Mouse (Mus musculus) forebrain, embryonic 13.5 days (tissue): Measurements from ENCODE around the gene Tmem131l. TPM values are rescaled to one million over a fixed set of nuclear protein-coding genes. Genes with fewer than 3 reads are reported as not detected.

Source experiments
- ATAC-seq: fragments of 200-750 bp; cut with Nextera tagmentation; 2 replicates; pipeline ENCODE4 v1.8.0; 2017
- H3K27ac ChIP-seq: fragments of 300-500 bp; sonication (generic); 2 replicates; pipeline ENCODE4 v1.5.1; 2015; ENCODE audit warnings: inconsistent platforms, mild to moderate bottlenecking, moderate library complexity
- H3K27me3 ChIP-seq: fragments of 300-500 bp; sonication (generic); 2 replicates; pipeline ENCODE4 v1.6.1; 2015; ENCODE audit warnings: mild to moderate bottlenecking, inconsistent platforms
- H3K36me3 ChIP-seq: fragments of 300-500 bp; sonication (generic); 2 replicates; pipeline ENCODE4 v1.6.1; 2015; ENCODE audit warnings: mild to moderate bottlenecking, inconsistent platforms; ENCODE audit not compliant: poor library complexity, severe bottlenecking
- H3K4me1 ChIP-seq: fragments of 300-500 bp; sonication (generic); 2 replicates; pipeline ENCODE4 v1.6.1; 2015; ENCODE audit warnings: inconsistent platforms
- H3K4me2 ChIP-seq: fragments of 300-500 bp; sonication (generic); 2 replicates; pipeline ENCODE4 v1.6.1; 2015; ENCODE audit warnings: inconsistent platforms, mild to moderate bottlenecking, moderate library complexity
- H3K4me3 ChIP-seq: fragments of 300-500 bp; sonication (generic); 2 replicates; pipeline ENCODE4 v1.5.1; 2015; ENCODE audit warnings: mild to moderate bottlenecking, inconsistent platforms
- H3K9ac ChIP-seq: fragments of 300-500 bp; sonication (generic); 2 replicates; pipeline ENCODE4 v1.6.1; 2015; ENCODE audit warnings: mild to moderate bottlenecking, inconsistent platforms
- H3K9me3 ChIP-seq: fragments of 300-500 bp; sonication (generic); replicated peaks from 2 replicates; pipeline ENCODE4 v1.6.1; 2016; ENCODE audit warnings: inconsistent platforms
- WGBS: fragments of 180-500 bp; shearing (Covaris S2); methylation state at CpG from one replicate; pipeline ENCODE4 v1.1.7; 2015; 5-methylcytosine and 5-hydroxymethylcytosine counted together
- polyA plus RNA-seq: library from polyadenylated mRNA; unstranded; fragments of >200 nt; fragmentation: Nextera tagmentation; extraction: Ambion mirVana; gene quantifications from 2 replicates; pipeline ENCODE4 v1.2.1, GENCODE M21; 2015

The Tmem131l gene
- polyA plus RNA-seq, 1 experiment from 2014 or later: 139 TPM

GRCm38 (mm10) chr3:83963705-83964104, 76.3 kb downstream of the Tmem131l start:
- WGBS: 41% methylated on average over 5 of the region's 5 CpGs
- H3K27ac ChIP-seq: peak overlapping the region; percentile 75
- peak; percentile 42; the same call in 1 of the 2 replicates for ATAC-seq

DNA sequence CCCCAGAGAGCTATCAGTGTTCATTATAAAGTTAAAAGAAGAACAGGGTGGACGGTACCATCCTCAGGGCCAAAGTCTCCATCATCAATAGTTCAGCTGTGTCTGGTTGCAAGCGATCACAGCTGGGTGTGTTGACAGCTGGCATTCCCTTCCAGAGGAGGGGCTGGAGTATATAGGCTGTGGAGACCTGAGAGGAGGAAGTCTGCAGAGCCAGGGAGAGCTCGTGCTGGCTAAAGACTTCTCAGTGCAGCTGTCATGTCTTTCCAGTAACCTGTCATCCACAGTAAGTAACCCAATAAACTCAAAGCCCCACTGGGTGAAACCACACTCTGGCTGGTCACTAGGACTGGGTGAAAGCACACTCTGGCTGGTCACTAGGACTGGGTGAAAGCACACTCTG, 77.4 kb downstream of the Tmem131l start:
- H3K9ac ChIP-seq: no peak overlapping the region
- no peak overlapping the region for H3K4me3 ChIP-seq
- 73% methylated on average over 3 of the region's 3 CpGs for WGBS
- 0 out of 2 replicates have a peak overlapping the region, but pooled peaks have one; percentile 26 for H3K27ac ChIP-seq
- no peaks in the 10 kb centered on the region for H3K27me3 ChIP-seq
- ATAC-seq: 0 out of 2 replicates have a peak, but pooled peaks have one; percentile 9
- no peak overlapping the region for H3K4me2 ChIP-seq
- peaks cover 47% of the 10 kb centered on the region for H3K4me1 ChIP-seq
- H3K36me3 ChIP-seq: peaks cover 50% of the 10 kb centered on the region
- no peaks in the 10 kb centered on the region for H3K9me3 ChIP-seq

More at GRCm38 (mm10) chr3:83963705-83964104, 76.3 kb downstream of the Tmem131l start:
- H3K9me3 ChIP-seq: no peaks in the 10 kb centered on the region
- H3K9ac ChIP-seq: no peak overlapping the region; the same call in 1 of the 2 replicates
- H3K4me1 ChIP-seq: peaks cover 51% of the 10 kb centered on the region
- peaks cover 44% of the 10 kb centered on the region for H3K36me3 ChIP-seq
- no peaks in the 10 kb centered on the region for H3K27me3 ChIP-seq
- no peak overlapping the region for H3K4me3 ChIP-seq
- no peak overlapping the region for H3K4me2 ChIP-seq

DNA sequence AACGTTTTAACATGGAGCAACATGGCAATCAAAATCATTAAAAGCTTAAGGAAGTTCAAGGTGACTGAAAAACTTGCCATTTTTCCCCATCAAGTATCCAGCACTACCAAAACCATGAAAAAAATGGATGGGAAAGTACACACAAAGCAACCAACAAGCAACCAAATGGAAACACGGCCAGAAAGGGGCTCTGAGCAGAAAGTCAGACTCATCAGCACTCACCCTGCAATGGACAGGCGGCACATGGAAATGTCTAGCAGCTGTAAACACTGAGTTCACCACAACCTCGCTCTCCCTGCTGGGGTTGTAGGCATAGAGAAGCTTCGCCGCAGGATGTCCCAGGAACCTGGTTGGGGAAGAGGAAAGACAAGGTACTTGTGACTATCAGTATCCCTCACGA, 77.9 kb downstream of the Tmem131l start:
- Histone ChIP-seq H3K9me3 (no peaks in the 10 kb centered on the region), H3K36me3 (peaks cover 51% of the 10 kb centered on the region), H3K4me3 (no peak overlapping the region), H3K27ac (no peak overlapping the region), H3K27me3 (no peaks in the 10 kb centered on the region), H3K4me1 (peaks cover 45% of the 10 kb centered on the region), H3K9ac (no peak overlapping the region), H3K4me2 (no peak overlapping the region)
- no peak for ATAC-seq
- 89% methylated on average over 7 of the region's 7 CpGs for WGBS

DNA sequence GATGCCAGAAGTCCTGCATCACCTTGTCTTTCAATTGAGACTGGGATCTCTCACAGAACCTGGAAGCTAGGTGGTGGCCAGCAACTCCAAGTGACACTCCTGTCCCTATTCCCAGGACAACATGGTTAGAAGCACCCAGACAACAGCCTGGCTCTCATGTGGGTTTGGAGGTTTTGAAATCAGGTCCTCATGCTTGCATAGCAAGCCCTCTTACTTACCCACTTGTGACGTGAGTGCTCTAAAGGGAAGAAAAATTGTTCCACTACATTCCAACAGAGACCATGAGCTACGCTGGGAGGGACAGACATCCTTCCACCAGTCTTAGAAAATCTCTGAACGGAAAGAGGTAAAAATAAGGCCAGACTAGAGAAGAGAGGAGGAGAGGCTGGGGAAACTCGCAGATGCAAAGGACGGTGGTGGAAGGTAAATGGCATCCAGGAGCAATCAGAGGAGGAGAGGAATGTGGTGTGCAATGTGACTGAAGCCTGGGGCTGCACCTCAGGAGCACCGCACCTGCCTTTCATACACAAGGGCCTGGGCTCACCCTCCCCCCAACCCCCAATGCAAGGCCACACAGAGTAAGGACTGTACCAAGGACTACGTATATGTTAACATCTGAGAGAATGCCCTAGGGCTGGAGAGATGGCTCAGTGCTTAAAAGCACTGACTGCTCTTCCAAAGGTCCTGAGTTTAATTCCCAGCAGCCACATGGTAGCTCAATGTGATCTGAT, 80.9 kb downstream of the Tmem131l start:
- ATAC-seq: no peak

GRCm38 (mm10) chr3:83953879-83954278, 86.1 kb downstream of the Tmem131l start:
- peaks cover 12% of the 10 kb centered on the region for H3K4me1 ChIP-seq
- H3K9me3 ChIP-seq: no peaks in the 10 kb centered on the region
- WGBS: 92% methylated on average over 8 of the region's 8 CpGs
- no peak overlapping the region for H3K4me2 ChIP-seq
- H3K27ac ChIP-seq: no peak overlapping the region
- no peak for ATAC-seq
- no peak overlapping the region for H3K4me3 ChIP-seq
- H3K9ac ChIP-seq: no peak overlapping the region
- peaks cover 73% of the 10 kb centered on the region for H3K36me3 ChIP-seq
- H3K27me3 ChIP-seq: no peaks in the 10 kb centered on the region

More for the DNA sequence above, 80.9 kb downstream of the Tmem131l start:
- Histone ChIP-seq H3K9me3 (no peaks in the 10 kb centered on the region), H3K4me2 (no peak overlapping the region), H3K27ac (0 out of 2 replicates have a peak overlapping the region, but pooled peaks have one; percentile 10), H3K4me3 (no peak overlapping the region), H3K27me3 (no peaks in the 10 kb centered on the region), H3K4me1 (peaks cover 25% of the 10 kb centered on the region), H3K36me3 (peaks cover 67% of the 10 kb centered on the region), H3K9ac (no peak overlapping the region)
- WGBS: 91% methylated on average over 7 of the region's 7 CpGs

GRCm38 (mm10) chr3:83948801-83949200, 91.2 kb downstream of the Tmem131l start:
- ATAC-seq: 0 out of 2 replicates have a peak, but pooled peaks have one; percentile 19

GRCm38 (mm10) chr3:83947476-83948245, 92.3 kb downstream of the Tmem131l start:
- WGBS: 83% methylated on average over 8 of the region's 8 CpGs
- ATAC-seq: no peak
- Histone ChIP-seq H3K36me3 (peaks cover 35% of the 10 kb centered on the region), H3K4me3 (no peak overlapping the region), H3K9ac (no peak overlapping the region), H3K9me3 (no peaks in the 10 kb centered on the region), H3K27me3 (no peaks in the 10 kb centered on the region), H3K4me2 (no peak overlapping the region), H3K4me1 (peaks cover 36% of the 10 kb centered on the region), H3K27ac (no peak overlapping the region)

More at GRCm38 (mm10) chr3:83948801-83949200, 91.2 kb downstream of the Tmem131l start:
- Histone ChIP-seq H3K27me3 (no peaks in the 10 kb centered on the region), H3K27ac (peak overlapping the region; percentile 32), H3K4me3 (no peak overlapping the region), H3K9ac (0 out of 2 replicates have a peak overlapping the region, but pooled peaks have one; percentile 0), H3K4me1 (peaks cover 36% of the 10 kb centered on the region), H3K9me3 (no peaks in the 10 kb centered on the region), H3K36me3 (peaks cover 37% of the 10 kb centered on the region), H3K4me2 (no peak overlapping the region)
- 39% methylated on average over 4 of the region's 4 CpGs for WGBS

DNA sequence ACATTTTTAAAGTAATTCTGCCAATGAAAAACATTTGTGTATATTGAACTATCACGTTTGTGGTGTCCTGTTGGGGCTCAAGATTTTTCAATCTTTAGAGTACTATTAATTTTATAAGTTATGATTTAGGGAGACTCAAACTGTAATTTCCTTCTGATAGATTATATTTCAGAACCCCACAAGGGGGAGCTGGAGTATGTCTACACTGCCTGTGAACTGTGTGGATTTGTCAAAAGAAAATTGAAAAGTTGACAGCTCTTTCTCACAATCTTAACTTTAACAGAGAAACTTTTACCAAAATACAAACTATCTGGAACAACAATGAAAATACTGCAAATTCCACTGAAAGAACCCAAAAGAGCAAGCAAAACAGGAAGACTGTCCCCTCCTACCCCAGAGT, 93.1 kb downstream of the Tmem131l start:
- whole genome bisulfite sequencing: 78% methylated on average over 1 of the region's 1 CpGs
- peaks cover 36% of the 10 kb centered on the region for H3K4me1 ChIP-seq

DNA sequence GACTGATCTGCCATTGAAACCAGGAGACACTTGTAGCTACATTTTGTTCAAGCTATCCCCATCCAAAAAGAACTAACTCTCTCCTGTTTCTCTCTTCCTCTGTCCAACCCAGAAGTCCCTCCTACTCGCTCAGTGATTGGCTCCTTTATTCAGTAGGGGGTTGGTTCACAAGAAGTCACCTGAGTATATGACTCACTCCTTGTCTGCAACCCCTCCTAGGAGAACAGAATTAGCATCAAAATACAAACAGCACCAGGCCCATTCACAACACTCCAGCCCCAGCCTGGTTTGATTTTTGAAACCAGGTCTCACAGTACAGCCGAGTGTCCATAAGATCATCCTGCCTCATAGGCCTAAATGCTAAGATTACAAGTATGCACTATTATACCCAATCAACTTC, 96.3 kb downstream of the Tmem131l start:
- H3K27ac ChIP-seq: no peak overlapping the region
- WGBS: 77% methylated on average over 2 of the region's 2 CpGs
- peaks cover 23% of the 10 kb centered on the region for H3K4me1 ChIP-seq
- no peak for ATAC-seq
- H3K4me3 ChIP-seq: no peak overlapping the region
- H3K36me3 ChIP-seq: peaks cover 50% of the 10 kb centered on the region
- H3K27me3 ChIP-seq: no peaks in the 10 kb centered on the region
- H3K9me3 ChIP-seq: no peaks in the 10 kb centered on the region
- H3K9ac ChIP-seq: no peak overlapping the region
- no peak overlapping the region for H3K4me2 ChIP-seq

More for the DNA sequence above, 93.1 kb downstream of the Tmem131l start:
- H3K9me3 ChIP-seq: no peaks in the 10 kb centered on the region
- H3K9ac ChIP-seq: no peak overlapping the region
- H3K27me3 ChIP-seq: no peaks in the 10 kb centered on the region
- no peak overlapping the region for H3K4me2 ChIP-seq
- peak; percentile 42; the same call in 1 of the 2 replicates for ATAC-seq
- H3K36me3 ChIP-seq: peaks cover 40% of the 10 kb centered on the region
- no peak overlapping the region for H3K4me3 ChIP-seq
- no peak overlapping the region for H3K27ac ChIP-seq

- no peak overlapping the region for H3K9ac ChIP-seq
- no peak for ATAC-seq
- H3K4me2 ChIP-seq: no peak overlapping the region
- H3K4me3 ChIP-seq: no peak overlapping the region
- no peaks in the 10 kb centered on the region for H3K9me3 ChIP-seq
- 85% methylated on average over 4 of the region's 4 CpGs for whole genome bisulfite sequencing
- peaks cover 18% of the 10 kb centered on the region for H3K4me1 ChIP-seq
- H3K36me3 ChIP-seq: peaks cover 55% of the 10 kb centered on the region
- no peak overlapping the region for H3K27ac ChIP-seq
- H3K27me3 ChIP-seq: no peaks in the 10 kb centered on the region
These were observed 96.8 kb downstream of the Tmem131l start for GRCm38 (mm10) chr3:83943212-83943611.

GRCm38 (mm10) chr3:83941921-83942320, 98.1 kb downstream of the Tmem131l start:
- H3K9ac ChIP-seq: no peak overlapping the region
- no peak overlapping the region for H3K27ac ChIP-seq
- WGBS: 91% methylated on average over 4 of the region's 4 CpGs

DNA sequence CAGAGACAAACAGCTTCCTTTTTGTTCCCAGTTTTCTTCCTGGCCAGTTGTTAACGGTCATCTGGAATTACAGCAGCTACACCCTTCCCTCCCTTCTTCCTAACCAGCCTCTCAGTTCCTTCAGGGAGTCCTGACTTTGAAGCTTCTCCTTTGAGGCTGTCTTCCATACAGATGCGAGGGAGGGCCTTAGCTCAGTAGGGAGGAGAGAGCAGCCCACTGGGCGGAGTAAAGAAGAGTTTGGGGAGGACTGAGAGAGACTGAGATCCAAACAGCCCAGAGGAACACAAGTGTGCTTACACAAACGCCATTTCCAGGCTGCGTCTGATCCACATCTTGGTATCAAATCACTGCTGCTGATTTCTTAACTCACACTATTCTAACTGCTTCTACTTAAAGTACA, 101.1 kb downstream of the Tmem131l start:
- Histone ChIP-seq H3K36me3 (peaks cover 88% of the 10 kb centered on the region), H3K27me3 (no peaks in the 10 kb centered on the region), H3K9ac (no peak overlapping the region), H3K4me1 (no peaks in the 10 kb centered on the region), H3K9me3 (no peaks in the 10 kb centered on the region), H3K27ac (no peak overlapping the region), H3K4me2 (no peak overlapping the region), H3K4me3 (no peak overlapping the region)
- ATAC-seq: no peak
- 51% methylated on average over 5 of the region's 5 CpGs for WGBS

More at GRCm38 (mm10) chr3:83941921-83942320, 98.1 kb downstream of the Tmem131l start:
- no peaks in the 10 kb centered on the region for H3K27me3 ChIP-seq
- H3K9me3 ChIP-seq: no peaks in the 10 kb centered on the region
- peaks cover 12% of the 10 kb centered on the region; the same call in 1 of the 2 replicates for H3K4me1 ChIP-seq
- ATAC-seq: no peak
- H3K36me3 ChIP-seq: peaks cover 65% of the 10 kb centered on the region
- no peak overlapping the region for H3K4me3 ChIP-seq
- no peak overlapping the region for H3K4me2 ChIP-seq
